Mouse (Mus musculus): ENCODE measurements around the gene Atf3. TPM values are rescaled to one million over a fixed set of nuclear protein-coding genes. Genes with fewer than 3 reads are reported as not detected.

Atf3 gene
- polyA plus RNA-seq, 1 experiment, result 4.4 TPM

DNA sequence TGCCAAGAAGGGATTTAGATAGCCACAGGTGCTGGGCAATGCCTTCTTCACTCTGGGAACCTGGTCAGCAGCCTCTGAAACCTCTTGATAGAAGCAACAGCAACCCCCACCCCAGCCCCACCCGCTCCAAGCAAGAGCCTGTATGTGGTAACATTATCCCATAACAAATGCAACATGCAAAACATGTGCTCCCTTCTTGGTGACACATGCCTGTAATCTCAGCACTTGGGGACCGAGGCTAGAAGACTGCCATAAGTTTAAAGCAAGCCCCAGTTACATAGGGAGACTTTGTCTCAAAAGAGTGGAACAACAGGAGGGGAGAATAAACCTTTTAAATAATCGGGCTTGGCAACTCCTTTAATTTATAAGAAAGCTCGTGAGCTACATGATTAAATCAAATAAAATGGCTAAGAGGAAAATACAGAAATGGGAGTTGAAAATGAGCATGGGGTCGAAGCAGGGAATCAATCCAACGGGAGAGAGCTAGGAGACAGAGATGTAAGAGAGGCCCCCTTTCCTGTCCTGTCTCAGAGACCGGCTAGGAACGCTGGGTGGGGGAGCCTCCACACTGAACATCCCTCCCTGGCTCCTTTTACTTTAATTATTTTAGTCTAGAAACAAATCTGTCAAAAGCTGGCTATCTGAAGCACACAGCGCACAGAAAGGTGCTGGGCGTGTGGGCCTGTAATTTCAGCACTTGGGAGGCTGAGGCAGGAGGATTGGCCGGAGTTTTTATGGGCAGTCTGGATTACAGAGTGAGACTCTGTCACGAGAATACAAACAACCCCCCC, 36.2 kb downstream of the Atf3 start:
- TF ChIP-seq CTCF (IDR thresholded peaks at IDR 0.05; ENCODE audit: low read depth, low read length) (no peak), POLR2A (IDR thresholded peaks at IDR 0.05; ENCODE audit: insufficient read depth, low read length) (no peak), EP300 (IDR thresholded peaks at IDR 0.05; ENCODE audit: insufficient read depth, low read depth, low read length) (no peak)
- H3K9ac ChIP-seq (ENCODE audit: low read depth, poor library complexity, severe bottlenecking), result peak overlapping the region; percentile 13; the same call in 1 of the 2 replicates
- peaks cover 4% of the 10 kb centered on the region for H3K27me3 ChIP-seq (ENCODE audit: control insufficient read depth, insufficient read depth, low read length, poor library complexity, severe bottlenecking)
- H3K36me3 ChIP-seq (ENCODE audit: control insufficient read depth, insufficient read depth, low read length, poor library complexity, severe bottlenecking), result no peaks in the 10 kb centered on the region
- no peak overlapping the region for H3K27ac ChIP-seq (ENCODE audit: insufficient read depth, low read length)
- H3K4me1 ChIP-seq (ENCODE audit: control insufficient read depth, insufficient read depth, low read length), result no peaks in the 10 kb centered on the region
- no peaks in the 10 kb centered on the region for H3K9me3 ChIP-seq (replicated peaks; ENCODE audit: control insufficient read depth, insufficient read depth, low read length, poor library complexity, severe bottlenecking)
- H3K4me3 ChIP-seq (ENCODE audit: low read depth, low read length), result no peak overlapping the region

- TF ChIP-seq POLR2A (IDR thresholded peaks at IDR 0.05; ENCODE audit: insufficient read depth, low read length) (no peak), CTCF (IDR thresholded peaks at IDR 0.05; ENCODE audit: low read depth, low read length) (no peak), EP300 (IDR thresholded peaks at IDR 0.05; ENCODE audit: insufficient read depth, low read depth, low read length) (no peak)
- no peak overlapping the region for H3K9ac ChIP-seq (ENCODE audit: low read depth, poor library complexity, severe bottlenecking)
- H3K4me3 ChIP-seq (ENCODE audit: low read depth, low read length), result no peak overlapping the region
- H3K27ac ChIP-seq (ENCODE audit: insufficient read depth, low read length), result no peak overlapping the region
- H3K9me3 ChIP-seq (replicated peaks; ENCODE audit: control insufficient read depth, insufficient read depth, low read length, poor library complexity, severe bottlenecking), result no peaks in the 10 kb centered on the region
- H3K27me3 ChIP-seq (ENCODE audit: control insufficient read depth, insufficient read depth, low read length, poor library complexity, severe bottlenecking), result peaks cover 4% of the 10 kb centered on the region
- no peaks in the 10 kb centered on the region for H3K36me3 ChIP-seq (ENCODE audit: control insufficient read depth, insufficient read depth, low read length, poor library complexity, severe bottlenecking)
- no peaks in the 10 kb centered on the region for H3K4me1 ChIP-seq (ENCODE audit: control insufficient read depth, insufficient read depth, low read length)
Measured at GRCm38 (mm10) chr1:191180397-191180796, 37.4 kb downstream of the Atf3 start.

DNA sequence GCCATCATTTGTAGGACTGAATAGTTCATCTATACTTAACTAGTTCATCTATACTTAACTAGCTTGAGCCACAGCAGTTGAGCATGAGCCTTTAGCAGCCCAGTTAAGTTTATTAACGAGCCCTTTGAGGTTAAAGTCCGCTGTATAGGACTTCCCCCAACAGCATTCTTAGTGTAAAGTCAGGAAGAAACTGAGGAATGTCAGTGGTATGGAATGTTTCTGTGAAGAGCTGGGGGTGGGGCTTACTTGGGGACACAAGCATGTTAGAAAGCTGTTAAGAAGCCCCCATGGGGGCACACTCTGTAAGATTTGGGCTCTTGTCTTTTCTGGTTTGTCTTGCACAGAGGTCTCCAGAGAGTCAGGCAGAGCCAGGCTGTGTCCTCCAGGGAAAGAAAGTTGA, 38.0 kb downstream of the Atf3 start:
- Histone ChIP-seq H3K36me3 (ENCODE audit: control insufficient read depth, insufficient read depth, low read length, poor library complexity, severe bottlenecking) (no peaks in the 10 kb centered on the region), H3K27ac (ENCODE audit: insufficient read depth, low read length) (no peak overlapping the region), H3K9me3 (replicated peaks; ENCODE audit: control insufficient read depth, insufficient read depth, low read length, poor library complexity, severe bottlenecking) (no peaks in the 10 kb centered on the region), H3K27me3 (ENCODE audit: control insufficient read depth, insufficient read depth, low read length, poor library complexity, severe bottlenecking) (peaks cover 4% of the 10 kb centered on the region), H3K4me1 (ENCODE audit: control insufficient read depth, insufficient read depth, low read length) (no peaks in the 10 kb centered on the region), H3K4me3 (ENCODE audit: low read depth, low read length) (no peak overlapping the region), H3K9ac (ENCODE audit: low read depth, poor library complexity, severe bottlenecking) (no peak overlapping the region)
- TF ChIP-seq POLR2A (IDR thresholded peaks at IDR 0.05; ENCODE audit: insufficient read depth, low read length) (no peak), EP300 (IDR thresholded peaks at IDR 0.05; ENCODE audit: insufficient read depth, low read depth, low read length) (no peak), CTCF (IDR thresholded peaks at IDR 0.05; ENCODE audit: low read depth, low read length) (no peak)

DNA sequence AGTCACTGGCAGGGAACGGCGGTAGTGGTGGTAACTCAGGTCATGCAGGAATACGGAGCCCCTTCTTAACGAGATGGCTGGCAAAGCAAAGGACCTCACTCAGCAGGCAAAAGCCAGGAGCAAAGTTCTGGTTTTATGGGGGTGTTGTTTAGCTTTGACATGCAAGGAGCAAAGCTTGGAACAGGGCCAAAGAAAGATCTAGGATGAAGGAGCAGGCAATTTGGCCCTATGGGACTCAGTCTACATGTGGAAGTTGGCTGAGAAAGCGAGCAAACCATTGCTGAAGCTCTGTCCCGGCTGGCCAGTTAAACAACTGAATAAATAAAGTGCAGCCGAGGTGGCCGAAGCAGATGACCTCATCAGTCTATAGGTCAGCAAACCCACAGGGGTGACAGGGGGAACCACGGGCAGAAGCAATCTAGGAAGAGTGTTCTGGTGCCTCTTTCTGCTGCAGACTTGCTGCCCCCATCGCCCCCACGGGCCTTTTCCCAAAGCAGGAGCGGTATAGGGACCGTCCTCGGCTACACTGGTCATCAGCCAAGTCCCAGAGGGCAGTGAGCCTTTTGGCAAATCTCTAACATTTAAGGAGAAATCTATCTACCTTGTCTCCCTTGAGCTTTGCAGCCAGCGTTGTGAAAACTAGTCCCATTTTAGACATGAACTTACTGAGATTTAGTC, 39.2 kb downstream of the Atf3 start:
- TF ChIP-seq EP300 (IDR thresholded peaks at IDR 0.05; ENCODE audit: insufficient read depth, low read depth, low read length), result no peak
- no peak for TF ChIP-seq POLR2A (IDR thresholded peaks at IDR 0.05; ENCODE audit: insufficient read depth, low read length)
- no peak for TF ChIP-seq CTCF (IDR thresholded peaks at IDR 0.05; ENCODE audit: low read depth, low read length)
- H3K27ac ChIP-seq (ENCODE audit: insufficient read depth, low read length), result no peak overlapping the region
- H3K9ac ChIP-seq (ENCODE audit: low read depth, poor library complexity, severe bottlenecking), result no peak overlapping the region
- H3K9me3 ChIP-seq (replicated peaks; ENCODE audit: control insufficient read depth, insufficient read depth, low read length, poor library complexity, severe bottlenecking), result no peaks in the 10 kb centered on the region
- no peak overlapping the region for H3K4me3 ChIP-seq (ENCODE audit: low read depth, low read length)
- no peaks in the 10 kb centered on the region for H3K36me3 ChIP-seq (ENCODE audit: control insufficient read depth, insufficient read depth, low read length, poor library complexity, severe bottlenecking)
- H3K4me1 ChIP-seq (ENCODE audit: control insufficient read depth, insufficient read depth, low read length), result no peaks in the 10 kb centered on the region
- H3K27me3 ChIP-seq (ENCODE audit: control insufficient read depth, insufficient read depth, low read length, poor library complexity, severe bottlenecking), result no peaks in the 10 kb centered on the region

DNA sequence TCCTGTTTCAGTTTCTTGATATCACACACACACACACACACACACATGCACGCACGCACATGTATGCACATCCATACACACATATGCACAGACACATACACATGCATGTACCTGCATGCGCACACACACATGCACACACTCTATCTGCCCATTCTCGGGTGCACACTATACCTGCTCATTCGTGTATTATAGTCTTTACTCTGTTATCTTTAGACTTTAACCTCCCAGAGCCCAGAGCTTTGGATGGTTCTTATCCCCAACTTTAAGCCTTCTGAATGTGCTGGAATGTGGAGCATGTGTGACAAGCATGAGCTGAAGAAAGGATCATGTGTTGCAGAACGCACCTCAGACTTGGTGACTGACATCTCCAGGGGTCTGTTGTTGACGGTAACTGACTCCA, 41.0 kb downstream of the Atf3 start:
- no peaks in the 10 kb centered on the region for H3K27me3 ChIP-seq (ENCODE audit: control insufficient read depth, insufficient read depth, low read length, poor library complexity, severe bottlenecking)
- H3K9ac ChIP-seq (ENCODE audit: low read depth, poor library complexity, severe bottlenecking), result no peak overlapping the region
- H3K27ac ChIP-seq (ENCODE audit: insufficient read depth, low read length), result no peak overlapping the region
- TF ChIP-seq CTCF (IDR thresholded peaks at IDR 0.05; ENCODE audit: low read depth, low read length) (no peak), POLR2A (IDR thresholded peaks at IDR 0.05; ENCODE audit: insufficient read depth, low read length) (no peak), EP300 (IDR thresholded peaks at IDR 0.05; ENCODE audit: insufficient read depth, low read depth, low read length) (no peak)
- H3K4me3 ChIP-seq (ENCODE audit: low read depth, low read length), result no peak overlapping the region
- H3K4me1 ChIP-seq (ENCODE audit: control insufficient read depth, insufficient read depth, low read length), result no peaks in the 10 kb centered on the region
- H3K9me3 ChIP-seq (replicated peaks; ENCODE audit: control insufficient read depth, insufficient read depth, low read length, poor library complexity, severe bottlenecking), result no peaks in the 10 kb centered on the region
- no peaks in the 10 kb centered on the region for H3K36me3 ChIP-seq (ENCODE audit: control insufficient read depth, insufficient read depth, low read length, poor library complexity, severe bottlenecking)

DNA sequence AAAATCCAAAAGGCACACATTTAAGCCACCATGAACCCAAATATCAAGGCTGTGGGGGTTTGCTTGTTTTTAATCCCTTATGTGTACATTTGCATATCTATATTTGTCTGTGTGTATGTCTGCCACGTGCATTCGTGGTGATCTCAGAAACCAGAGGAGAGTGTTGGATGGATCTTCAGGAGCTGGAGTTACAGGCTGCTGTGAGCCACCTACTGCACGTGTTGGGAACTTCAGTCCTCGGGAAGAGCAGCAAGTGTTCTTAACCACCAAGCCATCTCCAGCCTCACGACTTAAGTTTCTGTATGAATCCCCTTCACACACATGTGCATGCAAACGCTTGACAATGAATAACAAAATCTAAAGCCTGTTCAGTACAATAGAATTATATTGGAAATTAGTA, 45.4 kb downstream of the Atf3 start:
- Histone ChIP-seq H3K4me1 (ENCODE audit: control insufficient read depth, insufficient read depth, low read length) (no peaks in the 10 kb centered on the region), H3K9me3 (replicated peaks; ENCODE audit: control insufficient read depth, insufficient read depth, low read length, poor library complexity, severe bottlenecking) (no peaks in the 10 kb centered on the region), H3K9ac (ENCODE audit: low read depth, poor library complexity, severe bottlenecking) (no peak overlapping the region), H3K27me3 (ENCODE audit: control insufficient read depth, insufficient read depth, low read length, poor library complexity, severe bottlenecking) (no peaks in the 10 kb centered on the region), H3K4me3 (ENCODE audit: low read depth, low read length) (no peak overlapping the region), H3K27ac (ENCODE audit: insufficient read depth, low read length) (no peak overlapping the region), H3K36me3 (ENCODE audit: control insufficient read depth, insufficient read depth, low read length, poor library complexity, severe bottlenecking) (no peaks in the 10 kb centered on the region)
- TF ChIP-seq CTCF (IDR thresholded peaks at IDR 0.05; ENCODE audit: low read depth, low read length) (peak; percentile 42), EP300 (IDR thresholded peaks at IDR 0.05; ENCODE audit: insufficient read depth, low read depth, low read length) (no peak)
